Mouse (Mus musculus) lung, embryonic 14.5 days (tissue): ENCODE measurements around the gene Trip10. TPM values are rescaled to one million over a fixed set of nuclear protein-coding genes. Genes with fewer than 3 reads are reported as not detected.
A peak's percentile ranks its signal among the peaks of the same experiment; 100 is the strongest.

ENCODE experiments used
- ATAC-seq: fragments of 200-750 bp; cut with Nextera tagmentation; 2 replicates; pipeline ENCODE4 v1.8.0; 2017; ENCODE audit warnings: mild to moderate bottlenecking, moderate TSS enrichment, moderate library complexity; ENCODE audit not compliant: insufficient read depth
- DNase-seq: peaks from one replicate; pipeline ENCODE4 v3.0.0-alpha.2; 2015
- H3K27ac ChIP-seq: fragments of 300-500 bp; sonication (generic); 2 replicates; pipeline ENCODE4 v1.5.1; 2014; ENCODE audit warnings: low read depth, mild to moderate bottlenecking, moderate library complexity
- H3K27me3 ChIP-seq: fragments of 300-500 bp; sonication (generic); 2 replicates; pipeline ENCODE4 v1.6.1; 2014; ENCODE audit warnings: low read length, control low read depth; ENCODE audit not compliant: insufficient read depth
- H3K36me3 ChIP-seq: fragments of 300-500 bp; sonication (generic); 2 replicates; pipeline ENCODE4 v1.6.1; 2014; ENCODE audit warnings: control low read depth; ENCODE audit not compliant: insufficient read depth
- H3K4me1 ChIP-seq: fragments of 300-500 bp; sonication (generic); 2 replicates; pipeline ENCODE4 v1.6.1; 2014; ENCODE audit warnings: antibody characterized with exemption, control low read depth; ENCODE audit not compliant: insufficient read depth
- H3K4me2 ChIP-seq: fragments of 300-500 bp; sonication (generic); 2 replicates; pipeline ENCODE4 v1.6.1; 2014; ENCODE audit warnings: mild to moderate bottlenecking
- H3K4me3 ChIP-seq: fragments of 300-500 bp; sonication (generic); 2 replicates; pipeline ENCODE4 v1.5.1; 2014; ENCODE audit warnings: low read depth, low read length
- H3K9ac ChIP-seq: fragments of 300-500 bp; sonication (generic); 2 replicates; pipeline ENCODE4 v1.6.1; 2014
- H3K9me3 ChIP-seq: fragments of 300-500 bp; sonication (generic); 2 replicates; pipeline ENCODE4 v1.6.1; 2016; ENCODE audit warnings: low read depth, low read length, control low read depth
- CTCF ChIP-seq: IDR thresholded peaks from 2 replicates; pipeline ENCODE4 v1.5.1; 2016; ENCODE audit warnings: antibody characterized with exemption, low read depth
- WGBS: fragments of 180-500 bp; shearing (Covaris S2); extraction: QIAGEN DNeasy Blood & Tissue Kit; methylation state at CpG from one replicate; pipeline ENCODE4 v1.1.7; 2014; 5-methylcytosine and 5-hydroxymethylcytosine counted together
- polyA plus RNA-seq: library from polyadenylated mRNA; unstranded; fragments of >200 nt; fragmentation: Nextera tagmentation; extraction: Ambion mirVana; gene quantifications from 2 replicates; pipeline ENCODE4 v1.2.1, GENCODE M21; 2014

Trip10 gene
- 39.9 and 40.3 TPM in 2 replicates for polyA plus RNA-seq

DNA sequence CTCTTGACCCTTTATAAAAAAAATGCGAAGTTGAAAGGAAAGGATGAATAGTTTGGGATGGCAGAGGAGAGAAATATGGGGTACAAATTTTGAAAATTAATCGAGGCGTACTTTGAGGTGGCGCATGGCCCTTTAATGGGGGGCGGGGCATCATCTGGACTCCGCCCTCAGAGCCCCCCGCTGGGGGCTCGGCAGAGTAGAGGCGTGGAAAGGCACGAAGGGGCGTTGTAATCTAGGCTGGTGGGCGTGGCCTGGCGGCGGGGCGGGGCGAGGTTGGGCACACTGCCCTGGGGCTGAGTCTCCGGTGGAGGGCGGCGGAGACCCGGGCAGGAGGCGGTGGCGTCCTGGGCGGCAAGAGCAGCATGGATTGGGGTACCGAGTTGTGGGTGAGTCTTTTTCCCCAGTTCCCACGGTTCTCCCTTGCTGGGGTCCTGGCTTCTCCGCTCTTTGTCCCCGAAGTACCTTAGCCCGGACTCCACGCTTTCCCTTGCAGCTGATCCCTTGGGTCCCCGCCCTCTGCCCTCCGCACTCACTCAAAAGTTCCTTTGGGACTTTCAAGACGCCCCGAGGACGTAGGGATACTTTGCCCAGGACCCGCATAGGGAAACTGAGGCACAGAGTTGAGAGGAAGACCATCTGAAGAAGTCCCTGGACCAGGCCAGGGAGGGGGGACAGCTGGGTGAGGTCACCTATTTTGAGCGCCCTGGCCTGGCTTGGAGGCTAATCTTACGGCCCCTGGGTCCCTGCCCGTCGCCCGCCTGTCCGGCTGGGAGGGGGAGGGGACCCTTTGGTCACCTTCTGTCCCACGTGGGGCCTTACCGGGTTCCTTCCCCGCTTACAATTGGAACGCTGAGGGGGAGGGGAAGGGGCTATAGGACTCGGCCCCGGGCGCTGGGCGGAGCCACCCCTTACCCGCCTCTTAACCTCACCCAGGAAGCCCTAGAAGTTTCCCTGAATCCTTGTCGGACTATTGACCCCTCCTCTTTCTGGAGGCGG is at the start of gene Trip10:
Gene Trip10 (plus strand): TSS at position 270 of the 996 bp plus-strand sequence.
- no peaks in the 10 kb centered on the region for H3K27me3 ChIP-seq
- no peak for TF ChIP-seq CTCF
- ATAC-seq (peak; percentile 26), DNase-seq (peak; percentile 97)
- peak within 1 kb of the TSS; percentile 85 for H3K4me2 ChIP-seq
- H3K36me3 ChIP-seq: peaks cover 26% of the 10 kb centered on the region
- H3K9me3 ChIP-seq: no peaks in the 10 kb centered on the region
- WGBS: under 1% methylated on average over 52 of the region's 52 CpGs
- H3K27ac ChIP-seq: peak within 1 kb of the TSS; percentile 79
- peaks cover 3% of the 10 kb centered on the region; the same call in 1 of the 2 replicates for H3K4me1 ChIP-seq
- peak within 1 kb of the TSS; percentile 77 for H3K4me3 ChIP-seq
- H3K9ac ChIP-seq: peak within 1 kb of the TSS; percentile 76

DNA sequence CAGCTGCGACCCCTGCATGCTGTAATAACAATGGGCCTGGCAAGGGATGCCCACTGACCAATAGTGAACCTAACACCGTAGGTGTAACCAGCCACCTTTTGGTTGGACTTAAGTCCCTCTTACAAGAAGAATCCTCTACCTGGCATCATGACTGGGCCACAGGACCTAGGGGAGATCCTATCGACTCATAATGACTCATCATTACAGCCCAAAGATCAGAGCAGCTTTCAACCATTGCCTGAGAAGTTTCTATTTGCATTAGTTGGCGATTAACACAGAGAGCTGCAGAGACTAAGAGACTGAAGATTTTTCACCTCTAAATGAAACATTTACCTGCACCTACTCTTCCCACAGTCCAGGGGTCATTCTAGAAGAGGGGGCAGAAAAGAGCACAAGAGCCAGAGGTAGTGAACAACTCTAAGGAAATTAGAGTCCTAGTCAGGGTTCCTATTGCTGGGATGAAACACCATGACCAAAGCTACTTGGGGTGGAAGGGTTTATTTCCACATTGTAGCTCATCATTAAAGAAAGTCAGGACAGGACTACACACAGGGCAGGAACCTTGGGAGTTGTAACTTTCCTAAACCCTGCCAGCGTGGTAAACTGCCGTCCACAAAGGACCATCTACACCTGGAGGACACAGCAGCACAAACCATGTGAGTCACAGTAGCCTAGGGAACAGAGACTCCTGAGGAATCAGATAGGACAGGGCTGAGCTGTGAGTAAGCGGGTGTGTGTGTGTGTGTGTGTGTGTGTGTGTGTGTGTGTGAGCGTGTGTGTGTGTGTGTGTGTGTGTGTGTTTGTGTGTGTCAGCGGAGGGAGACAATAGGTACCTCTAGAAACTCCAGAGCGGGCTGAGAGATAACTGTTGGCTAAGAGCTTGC is 47.2 kb upstream of the Trip10 start:
- no peaks in the 10 kb centered on the region for H3K4me1 ChIP-seq
- TF ChIP-seq CTCF: no peak
- H3K9me3 ChIP-seq: no peaks in the 10 kb centered on the region
- ATAC-seq (no peak), DNase-seq (no peak)
- no peak overlapping the region for H3K27ac ChIP-seq
- no peak overlapping the region for H3K9ac ChIP-seq
- H3K27me3 ChIP-seq: no peaks in the 10 kb centered on the region
- WGBS: 77% methylated on average over 10 of the region's 10 CpGs
- no peak overlapping the region for H3K4me3 ChIP-seq
- H3K4me2 ChIP-seq: no peak overlapping the region
- H3K36me3 ChIP-seq: no peaks in the 10 kb centered on the region

DNA sequence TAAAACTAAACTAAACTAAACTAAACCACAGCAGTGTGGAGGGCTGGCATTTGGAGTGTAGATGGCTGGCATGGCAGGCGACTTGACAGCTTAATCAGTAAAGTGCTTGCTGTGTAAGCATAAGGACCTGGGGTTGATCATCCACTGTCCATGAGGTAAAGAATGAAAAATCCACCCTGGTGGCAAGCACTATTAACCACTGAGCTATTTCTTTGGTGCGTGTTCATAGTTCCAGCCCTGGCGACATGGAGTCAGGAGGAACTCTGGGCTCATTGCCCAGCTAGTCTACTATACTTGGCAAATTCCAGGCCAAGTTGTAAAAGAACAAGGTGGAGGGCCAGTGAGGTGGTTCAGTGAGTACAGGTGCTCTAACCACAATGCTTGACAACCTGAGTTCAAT is 41.3 kb upstream of the Trip10 start:
- Histone ChIP-seq H3K27ac (no peak overlapping the region), H3K9me3 (no peaks in the 10 kb centered on the region), H3K4me3 (no peak overlapping the region), H3K36me3 (no peaks in the 10 kb centered on the region), H3K9ac (no peak overlapping the region), H3K4me1 (no peaks in the 10 kb centered on the region), H3K4me2 (no peak overlapping the region), H3K27me3 (no peaks in the 10 kb centered on the region)
- ATAC-seq (no peak), DNase-seq (no peak)
- WGBS: 74% methylated on average over 3 of the region's 3 CpGs
- TF ChIP-seq CTCF: no peak

DNA sequence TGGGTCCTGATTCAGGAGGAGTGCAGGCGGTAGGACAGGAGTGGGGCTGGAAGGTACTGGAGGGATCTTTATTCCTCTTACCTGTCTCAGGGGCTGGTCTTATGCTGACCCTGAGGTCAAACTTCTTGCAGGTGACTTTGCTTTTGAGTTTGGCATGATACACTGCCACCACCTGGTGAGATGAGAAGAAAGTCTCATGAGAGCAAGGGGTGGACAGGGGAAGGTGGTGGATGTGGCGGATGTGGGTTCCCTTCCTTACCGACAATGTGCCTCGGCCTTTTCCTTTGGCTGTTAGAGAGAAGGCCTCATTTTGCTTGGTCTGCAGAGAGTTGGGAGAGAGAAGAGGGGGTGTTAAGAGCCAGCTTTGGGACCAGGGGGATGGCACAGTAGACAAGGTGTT is 39.9 kb upstream of the Trip10 start:
- WGBS: 58% methylated on average over 4 of the region's 4 CpGs
- TF ChIP-seq CTCF: peak; percentile 18; the same call in 1 of the 2 replicates
- no peaks in the 10 kb centered on the region for H3K9me3 ChIP-seq
- H3K9ac ChIP-seq: no peak overlapping the region
- H3K27ac ChIP-seq: no peak overlapping the region
- H3K27me3 ChIP-seq: no peaks in the 10 kb centered on the region
- no peaks in the 10 kb centered on the region for H3K36me3 ChIP-seq
- H3K4me2 ChIP-seq: no peak overlapping the region
- no peak overlapping the region for H3K4me3 ChIP-seq
- H3K4me1 ChIP-seq: no peaks in the 10 kb centered on the region
- no peak for ATAC-seq
- no peak for DNase-seq

DNA sequence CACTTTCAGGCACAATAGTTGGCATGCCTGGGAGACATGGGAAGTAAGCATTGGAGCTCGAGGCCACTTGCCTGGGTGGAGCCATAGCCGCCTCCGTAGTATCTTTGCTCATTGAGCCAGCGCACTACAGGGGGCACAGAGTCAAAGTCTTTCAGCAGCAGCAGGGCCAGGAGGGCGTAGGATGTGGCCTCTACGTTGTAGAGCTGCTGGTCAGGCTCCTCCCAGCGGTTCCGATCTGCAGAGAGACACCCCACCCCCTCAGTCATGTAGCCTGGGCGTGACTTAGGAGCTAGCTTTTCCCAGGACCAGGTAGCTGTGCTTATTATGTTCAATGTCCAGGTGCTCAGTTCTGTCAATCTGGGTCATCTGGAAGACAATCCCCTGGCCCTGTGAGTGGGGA is 37.8 kb upstream of the Trip10 start:
- no peak for DNase-seq
- Histone ChIP-seq H3K36me3 (no peaks in the 10 kb centered on the region), H3K9me3 (no peaks in the 10 kb centered on the region), H3K27ac (no peak overlapping the region), H3K4me3 (no peak overlapping the region), H3K27me3 (no peaks in the 10 kb centered on the region), H3K4me2 (no peak overlapping the region), H3K9ac (no peak overlapping the region), H3K4me1 (no peaks in the 10 kb centered on the region)
- WGBS: 64% methylated on average over 9 of the region's 9 CpGs
- no peak for TF ChIP-seq CTCF
- ATAC-seq: no peak

DNA sequence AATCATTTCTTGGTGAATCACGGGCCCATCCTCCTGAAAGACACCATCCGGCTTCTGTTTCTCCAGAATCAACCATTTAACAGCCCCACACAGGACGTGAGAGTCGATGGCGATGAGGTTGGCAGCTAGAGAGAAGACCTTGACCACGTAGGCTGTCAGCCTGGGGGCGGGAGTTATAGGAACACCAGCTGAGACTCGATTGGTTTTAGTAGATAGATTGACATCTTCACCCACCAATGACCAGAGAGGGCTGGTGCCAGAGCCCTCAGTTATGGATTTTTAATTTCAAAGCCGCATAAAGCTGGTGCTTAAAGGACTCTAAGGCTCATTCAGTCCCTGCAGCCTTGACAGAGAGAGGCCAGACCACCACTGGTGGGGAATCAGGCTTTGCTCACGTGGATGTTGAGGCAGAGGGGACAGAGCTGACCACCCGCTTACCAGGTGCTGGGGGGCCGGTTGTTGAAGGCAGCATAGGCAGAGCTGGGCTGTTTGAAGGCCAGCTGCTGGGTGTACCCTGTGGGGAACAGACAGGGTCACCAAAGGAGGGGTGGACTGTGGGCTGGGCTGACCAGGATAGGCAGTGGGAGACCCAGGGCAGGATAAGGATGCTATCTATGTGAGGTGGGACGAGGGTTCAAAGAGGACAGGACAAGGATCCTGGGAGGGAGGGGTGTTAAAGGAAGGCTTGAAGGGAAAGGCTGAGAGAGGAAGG is 34.4 kb upstream of the Trip10 start:
- Histone ChIP-seq H3K27ac (no peak overlapping the region), H3K4me3 (no peak overlapping the region), H3K36me3 (no peaks in the 10 kb centered on the region), H3K9me3 (no peaks in the 10 kb centered on the region), H3K4me1 (no peaks in the 10 kb centered on the region), H3K4me2 (no peak overlapping the region), H3K9ac (no peak overlapping the region), H3K27me3 (no peaks in the 10 kb centered on the region)
- DNase-seq (peak; percentile 50), ATAC-seq (peak; percentile 54; the same call in 1 of the 2 replicates)
- TF ChIP-seq CTCF: no peak
- 38% methylated on average over 13 of the region's 13 CpGs for WGBS
